Mouse (Mus musculus) cerebellum, adult 8-10 months (tissue): ENCODE data around the gene Foxo1.

Experiments
- DNase-seq: peaks from one replicate; pipeline ENCODE4 v3.0.0; 2022

Gene Foxo1

GRCm38 (mm10) chr3:52268737-52269513, 789 bp downstream of the Foxo1 start:
- DNase-seq: peak; percentile 41

GRCm38 (mm10) chr3:52269514-52270351, 1.6 kb downstream of the Foxo1 start:
- peak; percentile 30 for DNase-seq

GRCm38 (mm10) chr3:52270511-52270910, 2.4 kb downstream of the Foxo1 start:
- no peak for DNase-seq

GRCm38 (mm10) chr3:52271376-52271775, 3.2 kb downstream of the Foxo1 start:
- no peak for DNase-seq

- no peak for DNase-seq
Observed at GRCm38 (mm10) chr3:52272376-52272865, 4.3 kb downstream of the Foxo1 start.

- no peak for DNase-seq
Observed at GRCm38 (mm10) chr3:52274475-52274874, 6.3 kb downstream of the Foxo1 start.

GRCm38 (mm10) chr3:52275037-52275555, 7.0 kb downstream of the Foxo1 start:
- no peak for DNase-seq

GRCm38 (mm10) chr3:52280681-52281080, 12.5 kb downstream of the Foxo1 start:
- DNase-seq: no peak

- DNase-seq: no peak
Observed at GRCm38 (mm10) chr3:52281882-52282281, 13.7 kb downstream of the Foxo1 start.

- no peak for DNase-seq
Observed at GRCm38 (mm10) chr3:52282369-52282768, 14.2 kb downstream of the Foxo1 start.

- no peak for DNase-seq
Observed at GRCm38 (mm10) chr3:52283521-52283920, 15.4 kb downstream of the Foxo1 start.

- no peak for DNase-seq
Observed at GRCm38 (mm10) chr3:52290811-52291210, 22.7 kb downstream of the Foxo1 start.

- DNase-seq: no peak
Observed at GRCm38 (mm10) chr3:52292498-52292897, 24.4 kb downstream of the Foxo1 start.

- no peak for DNase-seq
Observed at GRCm38 (mm10) chr3:52293946-52294345, 25.8 kb downstream of the Foxo1 start.

- DNase-seq: no peak
Observed at GRCm38 (mm10) chr3:52295688-52296087, 27.6 kb downstream of the Foxo1 start.

GRCm38 (mm10) chr3:52296224-52296760, 28.2 kb downstream of the Foxo1 start:
- no peak for DNase-seq

GRCm38 (mm10) chr3:52297291-52298018, 29.3 kb downstream of the Foxo1 start:
- DNase-seq: no peak

GRCm38 (mm10) chr3:52298683-52299082, 30.5 kb downstream of the Foxo1 start:
- no peak for DNase-seq

GRCm38 (mm10) chr3:52299376-52299775, 31.2 kb downstream of the Foxo1 start:
- DNase-seq: no peak

GRCm38 (mm10) chr3:52300517-52300916, 32.4 kb downstream of the Foxo1 start:
- DNase-seq: no peak

GRCm38 (mm10) chr3:52303301-52303700, 35.2 kb downstream of the Foxo1 start:
- DNase-seq: peak; percentile 12

- DNase-seq: no peak
Observed at GRCm38 (mm10) chr3:52308586-52309321, 40.6 kb downstream of the Foxo1 start.
